Mouse (Mus musculus): ENCODE results near the gene Pogk. TPM values are rescaled to one million over a fixed set of nuclear protein-coding genes. Genes with fewer than 3 reads are reported as not detected.

Pogk gene
- polyA plus RNA-seq, 1 experiment from 2014 or later: 9.3 TPM

GRCm38 (mm10) chr1:166395661-166396060 is 14.0 kb downstream of the Pogk start:
- no peaks in the 10 kb centered on the region for H3K9me3 ChIP-seq (replicated peaks)
- H3K27ac ChIP-seq: no peak overlapping the region
- 79% methylated on average over 5 of the region's 5 CpGs for WGBS
- H3K36me3 ChIP-seq: peaks cover 88% of the 10 kb centered on the region
- H3K4me3 ChIP-seq: no peak overlapping the region
- no peak overlapping the region for H3K9ac ChIP-seq
- ATAC-seq (replicated peaks; ENCODE audit: insufficient number of reproducible peaks, insufficient read depth, low FRiP score, low read depth): no peak
- no peaks in the 10 kb centered on the region for H3K27me3 ChIP-seq
- H3K4me2 ChIP-seq: no peak overlapping the region
- no peaks in the 10 kb centered on the region for H3K4me1 ChIP-seq (replicated peaks)

DNA sequence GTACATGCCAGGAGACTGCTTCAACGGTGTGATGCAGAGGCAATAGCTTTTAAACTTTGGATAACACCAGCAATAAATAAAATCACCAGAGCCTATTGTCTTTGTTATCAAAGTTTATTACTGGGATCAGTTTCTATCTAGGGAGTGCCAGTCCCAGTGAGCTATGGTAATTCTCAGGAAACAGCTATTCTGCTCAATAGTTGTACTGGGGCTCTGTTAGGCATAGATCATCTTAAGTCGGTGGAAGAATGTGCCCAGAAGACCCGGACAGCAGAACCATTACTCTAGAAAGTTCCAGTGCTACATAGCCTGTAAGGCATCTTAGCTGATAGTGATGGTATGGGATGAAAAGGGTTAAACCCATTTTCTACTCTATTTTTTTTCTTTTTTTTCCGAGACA is 14.9 kb downstream of the Pogk start:
- H3K36me3 ChIP-seq: peaks cover 87% of the 10 kb centered on the region
- no peak for ATAC-seq (replicated peaks; ENCODE audit: insufficient number of reproducible peaks, insufficient read depth, low FRiP score, low read depth)
- 66% methylated on average over 4 of the region's 4 CpGs for WGBS

DNA sequence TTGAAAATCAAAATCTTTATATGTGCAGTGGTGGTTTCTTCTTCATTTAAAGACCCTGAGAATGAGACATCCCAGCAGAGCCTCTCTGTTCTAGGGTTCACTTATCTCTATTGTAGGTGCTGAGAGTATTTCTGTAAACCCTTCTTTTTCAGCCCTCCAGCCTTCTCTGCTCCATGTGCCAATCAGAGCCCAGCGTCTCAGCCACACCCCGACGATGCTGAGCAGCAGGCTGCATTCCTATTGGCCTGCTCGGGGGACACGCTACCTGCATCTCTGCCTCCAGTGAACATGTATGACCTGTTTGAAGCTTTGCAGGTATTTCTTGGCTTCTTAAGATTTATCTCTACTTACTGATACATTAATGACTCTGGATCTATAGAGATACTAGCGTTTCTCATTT is 18.0 kb downstream of the Pogk start:
- Histone ChIP-seq H3K27me3 (no peaks in the 10 kb centered on the region), H3K36me3 (peaks cover 73% of the 10 kb centered on the region), H3K9me3 (replicated peaks) (no peaks in the 10 kb centered on the region), H3K4me2 (no peak overlapping the region), H3K27ac (no peak overlapping the region), H3K4me1 (replicated peaks) (peaks cover 6% of the 10 kb centered on the region), H3K9ac (no peak overlapping the region), H3K4me3 (no peak overlapping the region)
- no peak for ATAC-seq (replicated peaks; ENCODE audit: insufficient number of reproducible peaks, insufficient read depth, low FRiP score, low read depth)
- 93% methylated on average over 6 of the region's 6 CpGs for WGBS

More for the DNA sequence above, 14.9 kb downstream of the Pogk start:
- no peak overlapping the region for H3K9ac ChIP-seq
- no peak overlapping the region for H3K4me2 ChIP-seq
- no peak overlapping the region for H3K27ac ChIP-seq
- no peaks in the 10 kb centered on the region for H3K27me3 ChIP-seq
- no peaks in the 10 kb centered on the region for H3K4me1 ChIP-seq (replicated peaks)
- no peaks in the 10 kb centered on the region for H3K9me3 ChIP-seq (replicated peaks)
- no peak overlapping the region for H3K4me3 ChIP-seq

GRCm38 (mm10) chr1:166389406-166390125 is 20.1 kb downstream of the Pogk start:
- H3K4me2 ChIP-seq: no peak overlapping the region
- no peaks in the 10 kb centered on the region for H3K27me3 ChIP-seq
- ATAC-seq (replicated peaks; ENCODE audit: insufficient number of reproducible peaks, insufficient read depth, low FRiP score, low read depth): no peak
- peaks cover 6% of the 10 kb centered on the region for H3K4me1 ChIP-seq (replicated peaks)
- H3K9me3 ChIP-seq (replicated peaks): no peaks in the 10 kb centered on the region
- no peak overlapping the region for H3K4me3 ChIP-seq
- H3K9ac ChIP-seq: no peak overlapping the region
- peaks cover 79% of the 10 kb centered on the region for H3K36me3 ChIP-seq
- H3K27ac ChIP-seq: no peak overlapping the region
- 93% methylated on average over 16 of the region's 16 CpGs for WGBS

DNA sequence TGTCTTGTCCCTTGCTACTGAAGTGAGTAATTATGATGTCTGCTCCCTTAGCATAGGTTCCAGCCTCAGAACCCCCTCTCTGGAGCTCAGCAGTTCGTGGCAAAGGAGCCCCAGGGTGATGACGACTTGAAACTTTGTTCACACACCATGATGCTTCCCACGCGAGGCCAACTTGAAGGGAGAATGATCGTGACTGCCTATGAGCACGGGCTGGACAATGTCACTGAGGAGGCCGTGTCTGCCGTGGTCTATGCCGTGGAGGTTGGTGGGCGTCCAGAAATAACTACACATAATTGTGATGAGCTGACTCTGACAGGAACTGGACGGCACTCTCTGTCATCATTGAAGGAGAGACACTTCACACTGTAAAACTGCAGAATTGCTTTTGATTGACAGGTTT is 21.2 kb downstream of the Pogk start:
- Histone ChIP-seq H3K27me3 (no peaks in the 10 kb centered on the region), H3K36me3 (peaks cover 77% of the 10 kb centered on the region), H3K27ac (no peak overlapping the region), H3K4me2 (no peak overlapping the region), H3K4me3 (no peak overlapping the region), H3K9me3 (replicated peaks) (no peaks in the 10 kb centered on the region), H3K4me1 (replicated peaks) (peaks cover 6% of the 10 kb centered on the region), H3K9ac (no peak overlapping the region)
- no peak for ATAC-seq (replicated peaks; ENCODE audit: insufficient number of reproducible peaks, insufficient read depth, low FRiP score, low read depth)
- WGBS: 50% methylated on average over 11 of the region's 11 CpGs

DNA sequence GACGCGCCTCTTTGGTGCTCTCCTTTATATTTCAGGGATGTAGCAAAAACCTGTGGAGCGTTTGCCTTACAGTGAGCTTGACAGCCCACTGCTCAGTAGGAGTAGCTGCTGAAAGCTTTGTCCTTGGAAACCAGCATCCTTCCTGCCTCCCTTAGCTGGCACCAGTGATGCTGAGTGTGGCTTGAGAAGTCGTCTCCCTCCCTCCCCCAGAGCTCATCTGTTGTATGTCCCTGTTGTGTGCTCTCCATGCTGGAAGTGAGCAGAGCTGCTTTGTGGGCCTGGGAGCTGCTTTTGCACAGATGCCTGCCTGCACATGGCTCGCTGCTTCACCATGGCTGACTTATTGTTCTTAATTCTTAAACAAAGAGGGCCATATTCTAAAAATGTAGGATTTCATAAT is 24.2 kb downstream of the Pogk start:
- Histone ChIP-seq H3K27ac (no peak overlapping the region), H3K36me3 (peaks cover 58% of the 10 kb centered on the region)
- 78% methylated on average over 5 of the region's 5 CpGs for WGBS

GRCm38 (mm10) chr1:166384614-166385013 is 25.0 kb downstream of the Pogk start:
- ATAC-seq (replicated peaks; ENCODE audit: insufficient number of reproducible peaks, insufficient read depth, low FRiP score, low read depth): no peak
- H3K4me1 ChIP-seq (replicated peaks): peaks cover 20% of the 10 kb centered on the region
- H3K9me3 ChIP-seq (replicated peaks): no peaks in the 10 kb centered on the region
- H3K27me3 ChIP-seq: no peaks in the 10 kb centered on the region
- peaks cover 50% of the 10 kb centered on the region for H3K36me3 ChIP-seq
- no peak overlapping the region for H3K27ac ChIP-seq
- no peak overlapping the region for H3K4me2 ChIP-seq
- H3K9ac ChIP-seq: no peak overlapping the region
- WGBS: 92% methylated on average over 10 of the region's 10 CpGs
- H3K4me3 ChIP-seq: no peak overlapping the region

More for the DNA sequence above, 24.2 kb downstream of the Pogk start:
- Histone ChIP-seq H3K4me3 (no peak overlapping the region), H3K9me3 (replicated peaks) (no peaks in the 10 kb centered on the region), H3K4me2 (no peak overlapping the region), H3K4me1 (replicated peaks) (peaks cover 18% of the 10 kb centered on the region), H3K9ac (no peak overlapping the region), H3K27me3 (no peaks in the 10 kb centered on the region)
- ATAC-seq (replicated peaks; ENCODE audit: insufficient number of reproducible peaks, insufficient read depth, low FRiP score, low read depth): no peak

DNA sequence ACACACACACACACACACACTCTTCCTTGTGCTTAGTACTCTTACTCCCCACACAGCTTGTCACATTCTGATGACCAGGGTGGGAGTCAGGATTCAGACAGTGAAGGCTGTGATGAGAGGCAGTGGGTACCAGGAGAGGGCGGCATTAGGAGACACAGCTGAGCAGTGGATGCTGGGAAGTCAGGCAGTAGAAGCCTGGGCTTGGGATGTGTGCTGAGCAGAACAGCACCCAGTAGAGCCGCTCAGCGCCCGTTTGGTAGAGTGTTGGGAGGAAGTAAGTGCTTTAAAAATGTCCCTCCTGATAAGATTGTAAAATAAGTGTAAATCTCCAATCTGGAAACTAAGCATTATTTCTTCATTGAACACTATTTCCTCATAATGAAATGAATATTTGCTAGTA is 27.0 kb downstream of the Pogk start:
- no peak overlapping the region for H3K4me3 ChIP-seq
- H3K9ac ChIP-seq: no peak overlapping the region
- H3K27ac ChIP-seq: no peak overlapping the region
- 76% methylated on average over 4 of the region's 4 CpGs for whole genome bisulfite sequencing
- H3K4me2 ChIP-seq: no peak overlapping the region
- ATAC-seq (replicated peaks; ENCODE audit: insufficient number of reproducible peaks, insufficient read depth, low FRiP score, low read depth): no peak
- H3K36me3 ChIP-seq: peaks cover 40% of the 10 kb centered on the region
- no peaks in the 10 kb centered on the region for H3K9me3 ChIP-seq (replicated peaks)
- peaks cover 18% of the 10 kb centered on the region for H3K4me1 ChIP-seq (replicated peaks)
- no peaks in the 10 kb centered on the region for H3K27me3 ChIP-seq

DNA sequence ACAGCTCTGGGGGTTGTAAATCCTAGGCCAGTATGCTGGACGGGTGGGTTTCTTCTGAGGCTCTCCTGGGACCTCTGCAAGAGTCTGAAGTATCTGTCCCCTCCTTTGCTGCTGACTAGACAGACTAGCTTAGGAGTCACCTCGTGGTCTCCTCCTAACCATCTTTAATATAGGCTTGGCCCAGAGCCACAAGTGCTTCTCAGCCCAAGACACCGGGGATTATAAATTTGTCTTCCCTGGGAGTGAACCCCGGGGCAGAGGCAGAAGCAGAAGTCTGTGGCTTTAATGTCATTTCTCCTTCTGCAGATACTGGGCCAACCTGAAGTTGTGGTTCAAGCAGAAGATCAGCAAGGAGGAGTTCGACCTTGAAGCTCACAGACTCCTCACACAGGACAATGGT is 27.8 kb downstream of the Pogk start:
- no peak overlapping the region for H3K4me2 ChIP-seq
- ATAC-seq (replicated peaks; ENCODE audit: insufficient number of reproducible peaks, insufficient read depth, low FRiP score, low read depth): no peak
- H3K4me3 ChIP-seq: no peak overlapping the region
- no peak overlapping the region for H3K9ac ChIP-seq
- no peak overlapping the region for H3K27ac ChIP-seq
- 60% methylated on average over 5 of the region's 5 CpGs for WGBS
- H3K9me3 ChIP-seq (replicated peaks): no peaks in the 10 kb centered on the region
- peaks cover 37% of the 10 kb centered on the region for H3K36me3 ChIP-seq
- no peaks in the 10 kb centered on the region for H3K27me3 ChIP-seq
- H3K4me1 ChIP-seq (replicated peaks): peaks cover 18% of the 10 kb centered on the region

- H3K4me3 ChIP-seq: no peak overlapping the region
- WGBS: 71% methylated on average over 10 of the region's 10 CpGs
- peaks cover 32% of the 10 kb centered on the region for H3K36me3 ChIP-seq
- no peaks in the 10 kb centered on the region for H3K9me3 ChIP-seq (replicated peaks)
- H3K4me1 ChIP-seq (replicated peaks): peaks cover 18% of the 10 kb centered on the region
- no peak overlapping the region for H3K9ac ChIP-seq
- ATAC-seq (replicated peaks; ENCODE audit: insufficient number of reproducible peaks, insufficient read depth, low FRiP score, low read depth): no peak
- H3K4me2 ChIP-seq: no peak overlapping the region
- H3K27me3 ChIP-seq: no peaks in the 10 kb centered on the region
- H3K27ac ChIP-seq: no peak overlapping the region
Observed at GRCm38 (mm10) chr1:166381336-166381735, 28.3 kb downstream of the Pogk start.

- ATAC-seq (replicated peaks; ENCODE audit: insufficient number of reproducible peaks, insufficient read depth, low FRiP score, low read depth): peak; percentile 28; the same call in 1 of the 2 replicates
- WGBS: under 1% methylated on average over 41 of the region's 41 CpGs
- no peaks in the 10 kb centered on the region for H3K9me3 ChIP-seq (replicated peaks)
Observed at GRCm38 (mm10) chr1:166379630-166380231, 29.9 kb downstream of the Pogk start.

More at GRCm38 (mm10) chr1:166379630-166380231, 29.9 kb downstream of the Pogk start:
- H3K4me3 ChIP-seq: peak overlapping the region; percentile 94
- H3K36me3 ChIP-seq: peaks cover 18% of the 10 kb centered on the region
- H3K27ac ChIP-seq: peak overlapping the region; percentile 96
- no peaks in the 10 kb centered on the region for H3K27me3 ChIP-seq
- H3K4me2 ChIP-seq: peak overlapping the region; percentile 62
- H3K4me1 ChIP-seq (replicated peaks): peaks cover 18% of the 10 kb centered on the region
- H3K9ac ChIP-seq: peak overlapping the region; percentile 99
